Mouse (Mus musculus) lung, adult 2 months (tissue): ENCODE measurements around the gene Stk19.

Experiments used
- CTCF ChIP-seq: fragments of 200-500 bp; IDR thresholded peaks from 2 replicates; pipeline ENCODE4 v1.5.1; 2011; ENCODE audit warnings: mild to moderate bottlenecking, low read length, control low read depth; ENCODE audit not compliant: insufficient read depth
- POLR2A ChIP-seq: fragments of 200-500 bp; IDR thresholded peaks from 2 replicates; pipeline ENCODE4 v1.6.1; 2011; ENCODE audit warnings: low read depth, mild to moderate bottlenecking, control low read depth, low read length, borderline replicate concordance; ENCODE audit errors: extremely low read depth

- TF ChIP-seq CTCF (no peak), POLR2A (no peak)
Observed at GRCm38 (mm10) chr17:34883332-34883731, 46.6 kb upstream of the Stk19 start.
